In genomic region chr14:98172394-98172905, GRCm38 (mm10) we compare ENCODE assay signal across 13 mouse cellular contexts. TPM values are rescaled to one million over a fixed set of nuclear protein-coding genes. Genes with fewer than 3 reads are reported as not detected.
DNase-seq lines count a peak whose midpoint lies in the region; ATAC-seq lines count a peak whose summit lies in the region.
"Had no signal": no experiment of that assay in that cellular context is flagged by ENCODE, and none has a peak within 500 bp of the region (broad histone marks: within the 10 kb centered on the region; RNA-seq: fewer than 3 reads in every experiment).

No protein-coding gene starts in this region.

- H3K4me3 ChIP-seq in heart, embryonic 11.5 days (ENCODE audit: low read depth, low read length): peak overlapping the region; percentile 13; the same call in 1 of the 2 replicates
- H3K4me3 ChIP-seq in neural tube, embryonic 11.5 days (ENCODE audit: low read depth, low read length): 0 out of 2 replicates have a peak overlapping the region, but pooled peaks have one; percentile 6
- peak overlapping the region; percentile 27 for H3K4me3 ChIP-seq in hindbrain, embryonic 16.5 days (ENCODE audit: low read length)
- no peak overlapping the region for H3K4me3 ChIP-seq in neural tube, embryonic 14.5 days (ENCODE audit: low read depth, low read length)
- H3K4me3 ChIP-seq: lung, embryonic 15.5 days had no signal

- H3K9me3 ChIP-seq in heart, embryonic 11.5 days (replicated peaks; ENCODE audit: control insufficient read depth, low read length): no peaks in the 10 kb centered on the region
- no peaks in the 10 kb centered on the region for H3K9me3 ChIP-seq in neural tube, embryonic 11.5 days (ENCODE audit: control insufficient read depth, low read length)
- no peaks in the 10 kb centered on the region for H3K9me3 ChIP-seq in hindbrain, embryonic 16.5 days (ENCODE audit: control insufficient read depth, low read length)
- H3K9me3 ChIP-seq in neural tube, embryonic 14.5 days (ENCODE audit: control insufficient read depth, low read length): no peaks in the 10 kb centered on the region
- H3K9me3 ChIP-seq: lung, embryonic 15.5 days had no signal

- H3K36me3 ChIP-seq in heart, embryonic 11.5 days (ENCODE audit: control insufficient read depth, insufficient read depth, low read length): no peaks in the 10 kb centered on the region
- H3K36me3 ChIP-seq in neural tube, embryonic 11.5 days (ENCODE audit: control insufficient read depth, insufficient read depth, low read length): no peaks in the 10 kb centered on the region
- no peaks in the 10 kb centered on the region for H3K36me3 ChIP-seq in hindbrain, embryonic 16.5 days (ENCODE audit: control insufficient read depth, insufficient read depth, low read length)
- no peaks in the 10 kb centered on the region for H3K36me3 ChIP-seq in neural tube, embryonic 14.5 days (ENCODE audit: control insufficient read depth, insufficient read depth, low read length)
- H3K36me3 ChIP-seq: G1E; lung, embryonic 15.5 days had no signal

- WGBS in heart, embryonic 11.5 days (ENCODE audit: insufficient replicate concordance): 10% methylated on average over 5 of the region's 5 CpGs
- 7% methylated on average over 5 of the region's 5 CpGs for WGBS in neural tube, embryonic 11.5 days
- WGBS in hindbrain, embryonic 16.5 days: 6% methylated on average over 5 of the region's 5 CpGs
- WGBS in neural tube, embryonic 14.5 days: 5% methylated on average over 5 of the region's 5 CpGs

- H3K4me2 ChIP-seq in heart, embryonic 11.5 days: peak overlapping the region; percentile 37
- H3K4me2 ChIP-seq in neural tube, embryonic 11.5 days (ENCODE audit: low read depth): peak overlapping the region; percentile 29; the same call in 1 of the 2 replicates
- peak overlapping the region; percentile 46 for H3K4me2 ChIP-seq in hindbrain, embryonic 16.5 days (ENCODE audit: low read length)
- H3K4me2 ChIP-seq in neural tube, embryonic 14.5 days (ENCODE audit: low read depth, low read length): peak overlapping the region; percentile 2; the same call in 1 of the 2 replicates
- H3K4me2 ChIP-seq: lung, embryonic 15.5 days had no signal

- no peak for ATAC-seq in heart, embryonic 11.5 days (replicated peaks; ENCODE audit: insufficient number of reproducible peaks, low FRiP score, low TSS enrichment)
- ATAC-seq in neural tube, embryonic 11.5 days (ENCODE audit: insufficient read depth, low FRiP score, low TSS enrichment): no peak
- no peak for ATAC-seq in hindbrain, embryonic 16.5 days
- ATAC-seq in neural tube, embryonic 14.5 days (ENCODE audit: low read depth): no peak
- no peak for ATAC-seq in monocyte, adult 5-6 weeks (replicated peaks; ENCODE audit: insufficient number of reproducible peaks, low FRiP score, low TSS enrichment, poor library complexity, severe bottlenecking)

- no peak for DNase-seq in heart, adult 11 months
- no peak for DNase-seq in neural tube, embryonic 11.5 days (ENCODE audit: low spot score)
- DNase-seq in neural tube, embryonic 10.5 days (ENCODE audit: extremely low spot score, low spot score): no peak
- DNase-seq in gastrocnemius, postnatal 10 days: no peak
- DNase-seq: embryo, embryonic 11 days; right cerebral cortex, adult 18-20 months; thymus, adult 2 months had no signal

- no peak overlapping the region for H3K9ac ChIP-seq in heart, embryonic 11.5 days (ENCODE audit: low read depth, low read length)
- H3K9ac ChIP-seq in neural tube, embryonic 11.5 days (ENCODE audit: low read length): no peak overlapping the region
- H3K9ac ChIP-seq in hindbrain, embryonic 16.5 days (ENCODE audit: low read depth, low read length): no peak overlapping the region; the same call in 1 of the 2 replicates
- no peak overlapping the region for H3K9ac ChIP-seq in neural tube, embryonic 14.5 days (replicated peaks; ENCODE audit: low read depth, low read length)
- H3K9ac ChIP-seq: lung, embryonic 15.5 days had no signal

- H3K27me3 ChIP-seq in heart, embryonic 11.5 days (ENCODE audit: control insufficient read depth, insufficient read depth, low read length): no peaks in the 10 kb centered on the region
- H3K27me3 ChIP-seq in neural tube, embryonic 11.5 days (ENCODE audit: control insufficient read depth, insufficient read depth, low read length): no peaks in the 10 kb centered on the region
- no peaks in the 10 kb centered on the region for H3K27me3 ChIP-seq in hindbrain, embryonic 16.5 days (replicated peaks; ENCODE audit: control insufficient read depth, insufficient read depth, low read length)
- no peaks in the 10 kb centered on the region for H3K27me3 ChIP-seq in neural tube, embryonic 14.5 days (ENCODE audit: control insufficient read depth, insufficient read depth, low read length)
- H3K27me3 ChIP-seq: lung, embryonic 15.5 days had no signal

- no peak overlapping the region for H3K27ac ChIP-seq in heart, embryonic 11.5 days (ENCODE audit: low read depth, low read length)
- H3K27ac ChIP-seq in neural tube, embryonic 11.5 days (ENCODE audit: low read depth, low read length): no peak overlapping the region
- H3K27ac ChIP-seq in hindbrain, embryonic 16.5 days (ENCODE audit: low read depth, low read length): no peak overlapping the region; the same call in 1 of the 2 replicates
- no peak overlapping the region for H3K27ac ChIP-seq in neural tube, embryonic 14.5 days (ENCODE audit: low read depth, low read length)
- H3K27ac ChIP-seq: lung, embryonic 15.5 days had no signal

- peaks cover 2% of the 10 kb centered on the region; the same call in 1 of the 2 replicates for H3K4me1 ChIP-seq in heart, embryonic 11.5 days (ENCODE audit: control insufficient read depth, insufficient read depth, low read length)
- peaks cover 11% of the 10 kb centered on the region for H3K4me1 ChIP-seq in neural tube, embryonic 11.5 days (ENCODE audit: control insufficient read depth, insufficient read depth, low read length)
- peaks cover 3% of the 10 kb centered on the region for H3K4me1 ChIP-seq in hindbrain, embryonic 16.5 days (ENCODE audit: control insufficient read depth, insufficient read depth, low read depth, low read length)
- H3K4me1 ChIP-seq in neural tube, embryonic 14.5 days (ENCODE audit: control insufficient read depth, insufficient read depth, low read length): peaks cover 3% of the 10 kb centered on the region; the same call in 1 of the 2 replicates
- H3K4me1 ChIP-seq: lung, embryonic 15.5 days had no signal

RNA-seq across cellular contexts. Expression of gene Dach1, which starts 2.9 kb away (rescaled TPM):
- 3.1 and 3.8 TPM in 2 replicates for polyA plus RNA-seq in heart, embryonic 11.5 days (2014; fragmentation: Nextera tagmentation; extraction: Ambion mirVana)
- 19.6 and 21.8 TPM in 2 replicates for polyA plus RNA-seq in neural tube, embryonic 11.5 days (2014; fragmentation: Nextera tagmentation; extraction: Ambion mirVana)
- polyA plus RNA-seq in hindbrain, embryonic 16.5 days (2015; fragmentation: Nextera tagmentation; extraction: Ambion mirVana): 14.4 TPM in 2 replicates
- 23.0 and 24.8 TPM in 2 replicates for polyA plus RNA-seq in neural tube, embryonic 14.5 days (2014; fragmentation: Nextera tagmentation; extraction: Ambion mirVana)
- 0.39 to 1.5 TPM (median 0.86 TPM) in 3 replicates for total RNA-seq in monocyte, adult 5-6 weeks (2017)
- 10 to 100 TPM in 1 of 2 experiments, 1 to 10 TPM in 1; 9.0 to 11.7 TPM for total RNA-seq in gastrocnemius, postnatal 10 days (2021)
- polyA plus RNA-seq: G1E had no signal
